Mouse (Mus musculus) small intestine, adult 10 weeks (tissue): ENCODE measurements around the gene Mmd. TPM values are rescaled to one million over a fixed set of nuclear protein-coding genes. Genes with fewer than 3 reads are reported as not detected.

ENCODE experiments used
- polyA plus RNA-seq: library from polyadenylated mRNA; stranded (reverse); fragments of 350-450 nt; fragmentation: Illumina TruSeq; extraction: RNeasy Lipid Tissue Mini Kit (QIAGEN cat#74804); gene quantifications from one replicate; pipeline ENCODE4 v1.2.3, GENCODE M21; 2014; ENCODE audit warnings: low replicate concordance

Mmd gene
- polyA plus RNA-seq: 97.5 TPM

GRCm38 (mm10) chr11:90249025-90249650 is at the start of gene Mmd:
Gene Mmd (plus strand): TSS chr11:90249456.

Other genes with a start within 250 kb of the Mmd start
- 8.2 TPM for gene Pctp, start 246.6 kb upstream of the Mmd start, polyA plus RNA-seq
- 5.3 TPM for gene Tmem100, start 219.1 kb upstream of the Mmd start, polyA plus RNA-seq
- gene Gm45716, start 61.8 kb upstream of the Mmd start, polyA plus RNA-seq: 23.6 TPM
- gene Hlf, start 141.4 kb downstream of the Mmd start, polyA plus RNA-seq: 7.1 TPM